15 mouse cellular contexts compared by ENCODE assay signal in the genomic region with DNA sequence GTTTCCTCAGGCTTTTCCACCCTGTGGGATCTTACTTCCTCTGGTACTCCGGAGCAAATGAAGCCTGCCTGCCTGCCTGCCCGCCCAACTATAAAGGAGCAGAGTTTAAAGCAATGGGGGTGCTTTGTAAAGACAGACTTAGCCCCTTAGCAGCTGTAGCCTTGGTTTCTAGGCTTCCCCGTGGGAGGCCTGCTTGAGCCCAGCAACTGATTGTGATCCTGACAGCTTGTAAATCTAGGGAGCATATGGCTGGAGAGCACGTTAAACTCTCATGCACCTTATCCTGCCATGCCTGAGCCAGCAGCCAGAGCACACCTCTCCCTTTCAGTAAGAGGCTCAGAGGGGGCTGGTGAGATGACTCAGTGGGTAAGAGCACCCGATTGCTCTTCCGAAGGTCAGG. TPM values are rescaled to one million over a fixed set of nuclear protein-coding genes. Genes with fewer than 3 reads are reported as not detected.
DNase-seq lines count a peak whose midpoint lies in the region; ATAC-seq and TF ChIP-seq lines count a peak whose summit lies in the region.
"Had no signal": no experiment of that assay in that cellular context is flagged by ENCODE, and none has a peak within 500 bp of the region (broad histone marks: within the 10 kb centered on the region; RNA-seq: fewer than 3 reads in every experiment).

No protein-coding gene starts in this region.

- peak; percentile 43; the same call in 1 of the 2 replicates for ATAC-seq in kidney, embryonic 15.5 days (replicated peaks; ENCODE audit: low FRiP score)
- ATAC-seq in hindbrain, embryonic 16.5 days, result peak; percentile 74
- peak; percentile 84 for ATAC-seq in neural tube, embryonic 13.5 days (ENCODE audit: low read depth)

- no peaks in the 10 kb centered on the region for H3K4me1 ChIP-seq in kidney, embryonic 15.5 days
- no peaks in the 10 kb centered on the region for H3K4me1 ChIP-seq in hindbrain, embryonic 16.5 days (ENCODE audit: control insufficient read depth, insufficient read depth, low read depth, low read length)
- H3K4me1 ChIP-seq in neural tube, embryonic 13.5 days (replicated peaks), result no peaks in the 10 kb centered on the region; the same call in 1 of the 2 replicates
- H3K4me1 ChIP-seq: heart, embryonic 13.5 days; liver, embryonic 13.5 days had no signal

- no peak overlapping the region for H3K4me3 ChIP-seq in kidney, embryonic 15.5 days (replicated peaks)
- H3K4me3 ChIP-seq in hindbrain, embryonic 16.5 days (ENCODE audit: low read length), result no peak overlapping the region
- no peak overlapping the region for H3K4me3 ChIP-seq in neural tube, embryonic 13.5 days
- H3K4me3 ChIP-seq in gastrocnemius, adult 2 months, result no peak overlapping the region
- H3K4me3 ChIP-seq: heart, embryonic 13.5 days; liver, embryonic 13.5 days had no signal

- no peak overlapping the region for H3K9ac ChIP-seq in kidney, embryonic 15.5 days
- no peak overlapping the region for H3K9ac ChIP-seq in hindbrain, embryonic 16.5 days (ENCODE audit: low read depth, low read length)
- H3K9ac ChIP-seq in neural tube, embryonic 13.5 days, result no peak overlapping the region
- H3K9ac ChIP-seq: heart, embryonic 13.5 days; liver, embryonic 13.5 days had no signal

- intact Hi-C loops in gastrocnemius, adult 2 months (cut with DNase I), result loop anchor here (10.0 kb wide), 1 partner anchor 58 kb away; no protein-coding TSS in a partner anchor

- no peaks in the 10 kb centered on the region for H3K36me3 ChIP-seq in kidney, embryonic 15.5 days
- H3K36me3 ChIP-seq in hindbrain, embryonic 16.5 days (ENCODE audit: control insufficient read depth, insufficient read depth, low read length), result no peaks in the 10 kb centered on the region
- peaks cover 7% of the 10 kb centered on the region; the same call in 1 of the 2 replicates for H3K36me3 ChIP-seq in neural tube, embryonic 13.5 days
- H3K36me3 ChIP-seq: heart, embryonic 13.5 days; liver, embryonic 13.5 days had no signal

- WGBS in kidney, embryonic 15.5 days, result 28% methylated on average over 6 of the region's 6 CpGs
- 30% methylated on average over 6 of the region's 6 CpGs for WGBS in hindbrain, embryonic 16.5 days
- WGBS in neural tube, embryonic 13.5 days, result 23% methylated on average over 6 of the region's 6 CpGs

- no peak overlapping the region for H3K4me2 ChIP-seq in kidney, embryonic 15.5 days
- no peak overlapping the region for H3K4me2 ChIP-seq in hindbrain, embryonic 16.5 days (ENCODE audit: low read length)
- H3K4me2 ChIP-seq in neural tube, embryonic 13.5 days, result no peak overlapping the region
- H3K4me2 ChIP-seq: heart, embryonic 13.5 days; liver, embryonic 13.5 days had no signal

- H3K27me3 ChIP-seq in kidney, embryonic 15.5 days, result no peaks in the 10 kb centered on the region
- no peaks in the 10 kb centered on the region for H3K27me3 ChIP-seq in hindbrain, embryonic 16.5 days (replicated peaks; ENCODE audit: control insufficient read depth, insufficient read depth, low read length)
- H3K27me3 ChIP-seq in neural tube, embryonic 13.5 days, result no peaks in the 10 kb centered on the region
- H3K27me3 ChIP-seq: CH12.LX; heart, embryonic 13.5 days; liver, embryonic 13.5 days had no signal

- DNase-seq in kidney, adult 11 months, result no peak
- peak; percentile 43 for DNase-seq in embryo, embryonic 10.5 days (ENCODE audit: low spot score)
- no peak for DNase-seq in gastrocnemius, adult 2 months
- no peak for DNase-seq in adrenal gland, postnatal 25 days
- DNase-seq: adrenal gland, adult 2 months; liver, embryonic 13.5 days; lung, postnatal 36 days had no signal

- no peak overlapping the region for H3K27ac ChIP-seq in kidney, embryonic 15.5 days
- H3K27ac ChIP-seq in hindbrain, embryonic 16.5 days (ENCODE audit: low read depth, low read length), result no peak overlapping the region
- H3K27ac ChIP-seq in neural tube, embryonic 13.5 days (replicated peaks), result no peak overlapping the region
- H3K27ac ChIP-seq in gastrocnemius, adult 2 months, result no peak overlapping the region
- H3K27ac ChIP-seq: heart, embryonic 13.5 days; liver, embryonic 13.5 days had no signal

- TF ChIP-seq CTCF in gastrocnemius, adult 2 months (IDR thresholded peaks at IDR 0.05), result no peak

- no peaks in the 10 kb centered on the region for H3K9me3 ChIP-seq in kidney, embryonic 15.5 days (replicated peaks)
- no peaks in the 10 kb centered on the region for H3K9me3 ChIP-seq in hindbrain, embryonic 16.5 days (ENCODE audit: control insufficient read depth, low read length)
- no peaks in the 10 kb centered on the region for H3K9me3 ChIP-seq in neural tube, embryonic 13.5 days
- H3K9me3 ChIP-seq: heart, embryonic 13.5 days; liver, embryonic 13.5 days had no signal

RNA-seq across cellular contexts. Expression of gene Gpr119, which starts 7.5 kb away (rescaled TPM):
- polyA plus RNA-seq in kidney, embryonic 15.5 days (2015; fragmentation: Nextera tagmentation; extraction: Ambion mirVana), result 0.06 TPM in 1 of 2 replicates, not detected in the other
- not detected in 2 replicates for polyA plus RNA-seq in hindbrain, embryonic 16.5 days (2015; fragmentation: Nextera tagmentation; extraction: Ambion mirVana)
- 0.12 and 0.29 TPM in 2 replicates for polyA plus RNA-seq in neural tube, embryonic 13.5 days (2015; fragmentation: Nextera tagmentation; extraction: Ambion mirVana)
- total RNA-seq in gastrocnemius, adult 2 months (2021), result under 1 TPM in 1 of 2 experiments, not detected in 1; 0.08 TPM
- 0.18 TPM in 1 of 2 replicates, not detected in the other for total RNA-seq in adrenal gland, postnatal 25 days (2021)
- total RNA-seq: CH12.LX; common myeloid progenitor, adult 5-6 weeks; gastrocnemius, postnatal 4 days; left cerebral cortex, postnatal 10 days had no signal
- polyA plus RNA-seq: heart, embryonic 13.5 days; liver, embryonic 13.5 days had no signal

RNA-seq across cellular contexts. Expression of gene Rbmx2, which starts 28.0 kb away (rescaled TPM):
- polyA plus RNA-seq in kidney, embryonic 15.5 days (2015; fragmentation: Nextera tagmentation; extraction: Ambion mirVana), result 22.7 and 28.1 TPM in 2 replicates
- 16.9 and 17.2 TPM in 2 replicates for polyA plus RNA-seq in hindbrain, embryonic 16.5 days (2015; fragmentation: Nextera tagmentation; extraction: Ambion mirVana)
- 13.9 and 25.9 TPM in 2 replicates for polyA plus RNA-seq in neural tube, embryonic 13.5 days (2015; fragmentation: Nextera tagmentation; extraction: Ambion mirVana)
- 1 to 10 TPM; 1.4 to 1.6 TPM for total RNA-seq in gastrocnemius, adult 2 months (2021)
- total RNA-seq in adrenal gland, postnatal 25 days (2021), result 3.0 and 3.9 TPM in 2 replicates

RNA-seq across cellular contexts. Expression of gene Slc25a14, which starts 43.6 kb away (rescaled TPM):
- 16.0 and 18.0 TPM in 2 replicates for polyA plus RNA-seq in kidney, embryonic 15.5 days (2015; fragmentation: Nextera tagmentation; extraction: Ambion mirVana)
- polyA plus RNA-seq in hindbrain, embryonic 16.5 days (2015; fragmentation: Nextera tagmentation; extraction: Ambion mirVana), result 42.8 and 45.5 TPM in 2 replicates
- polyA plus RNA-seq in neural tube, embryonic 13.5 days (2015; fragmentation: Nextera tagmentation; extraction: Ambion mirVana), result 33.4 and 36.0 TPM in 2 replicates
- 1 to 10 TPM; 1.5 to 1.6 TPM for total RNA-seq in gastrocnemius, adult 2 months (2021)
- 9.3 and 11.8 TPM in 2 replicates for total RNA-seq in adrenal gland, postnatal 25 days (2021)
